Mouse (Mus musculus) frontal cortex, postnatal 10 days (tissue): ENCODE measurements at regions not wholly inside any gene's neighbourhood (a gene's known extent, or its start where the extent isn't known, plus 50 kb on each side); places are given as distances from the start of the nearest gene placed in this dataset.
A peak's percentile ranks its signal among the peaks of the same experiment; 100 is the strongest.
"Not testable (repeated sequence)": the region's sequence is repeated elsewhere in the genome, so short reads cannot be mapped to it uniquely, and the experiment has no call there.

Source experiments
- DNase-seq, 2 experiments: peaks; one replicate each; pipeline ENCODE4 v3.0.0; 2022; ENCODE audit warnings: low spot score in 2 of 2, mixed read lengths in 1 of 2

- no peak for DNase-seq
Observed at GRCm38 (mm10) chr10:14333344-14333743, 212.1 kb downstream of the Adgrg6 start.

- DNase-seq = peak; percentile 34 to 36
Observed at GRCm38 (mm10) chr10:14332688-14333117, 212.8 kb downstream of the Adgrg6 start.

- DNase-seq = no peak
Observed at GRCm38 (mm10) chr10:14328846-14329245, 216.6 kb downstream of the Adgrg6 start.

- no peak for DNase-seq
Observed at GRCm38 (mm10) chr10:14326229-14326628, 219.2 kb downstream of the Adgrg6 start.

DNA sequence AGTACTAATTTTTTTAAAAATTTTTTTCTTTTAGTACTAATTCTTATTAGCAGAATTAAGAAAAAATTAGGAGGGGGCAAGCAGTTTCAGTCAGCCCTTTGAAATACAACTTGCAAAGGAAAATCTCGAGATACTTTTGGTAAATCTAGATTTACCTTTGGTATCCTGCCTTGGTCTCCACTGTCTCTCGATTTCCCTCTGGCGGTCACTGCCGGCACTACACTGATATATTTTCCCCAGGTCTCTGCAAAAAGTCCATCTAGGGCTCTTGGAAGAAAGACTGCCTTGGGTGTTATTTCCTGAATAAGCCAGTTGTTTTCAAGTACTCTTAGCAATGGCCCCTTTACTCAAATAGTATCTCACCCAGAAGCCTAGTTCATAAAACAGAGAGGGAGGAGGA, 224.0 kb downstream of the Adgrg6 start:
- DNase-seq = peak; percentile 42 to 80

- DNase-seq = no peak
Observed at GRCm38 (mm10) chr10:14315232-14315631, 230.2 kb downstream of the Adgrg6 start.

GRCm38 (mm10) chr10:14314607-14315006, 230.9 kb downstream of the Adgrg6 start:
- peak in 1 of 2 experiments; percentile 33 for DNase-seq

DNA sequence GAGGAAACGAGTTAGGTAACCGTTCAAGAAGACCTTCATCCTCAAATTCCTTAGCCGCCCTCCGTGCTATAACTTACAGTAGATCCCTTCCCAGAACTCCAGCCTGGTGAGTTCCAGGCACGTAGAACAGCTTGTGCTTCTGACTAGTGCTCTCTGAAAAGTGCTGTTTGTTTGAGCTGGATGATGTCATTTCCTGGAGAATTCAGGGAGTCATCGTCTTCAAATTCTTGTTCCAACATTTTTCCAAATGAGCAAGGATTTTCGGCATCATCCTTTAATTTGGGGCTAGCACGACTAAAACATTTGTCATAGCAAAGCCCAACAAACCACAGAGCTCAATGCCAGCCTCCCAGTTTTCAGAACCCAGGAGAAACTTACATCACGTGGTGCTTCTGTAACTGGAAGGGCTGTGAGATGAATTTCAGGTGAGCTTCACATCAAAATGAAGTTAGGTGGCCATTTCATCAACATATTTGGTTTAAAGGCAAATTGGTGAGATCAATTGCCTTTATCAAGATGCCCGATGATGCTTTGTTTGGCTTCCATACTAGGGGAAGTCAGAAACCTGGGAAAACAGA, 231.4 kb downstream of the Adgrg6 start:
- no peak for DNase-seq

- no peak for DNase-seq
Observed at GRCm38 (mm10) chr10:14312959-14313358, 232.5 kb downstream of the Adgrg6 start.

- no peak for DNase-seq
Observed at GRCm38 (mm10) chr10:14311962-14312361, 233.5 kb downstream of the Adgrg6 start.

DNA sequence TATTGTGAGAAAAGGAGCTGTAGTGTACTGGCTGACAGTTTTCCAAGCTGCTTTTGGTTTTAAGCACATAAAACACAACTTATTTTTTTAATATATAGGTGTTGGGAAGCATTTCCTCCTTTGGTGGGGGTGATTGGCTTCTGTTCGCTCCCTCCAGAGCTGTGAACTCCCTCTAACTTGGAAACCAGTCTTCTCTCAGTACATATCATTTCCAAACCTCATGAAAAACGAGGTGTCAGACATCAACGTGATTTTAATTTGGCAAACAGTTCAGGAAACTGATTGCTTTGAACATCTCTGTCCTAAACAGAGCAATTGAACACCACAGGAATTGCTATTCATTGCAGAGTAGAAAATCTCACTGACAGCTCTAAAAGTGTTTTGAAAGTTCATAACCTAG, 238.6 kb downstream of the Adgrg6 start:
- DNase-seq = no peak

DNA sequence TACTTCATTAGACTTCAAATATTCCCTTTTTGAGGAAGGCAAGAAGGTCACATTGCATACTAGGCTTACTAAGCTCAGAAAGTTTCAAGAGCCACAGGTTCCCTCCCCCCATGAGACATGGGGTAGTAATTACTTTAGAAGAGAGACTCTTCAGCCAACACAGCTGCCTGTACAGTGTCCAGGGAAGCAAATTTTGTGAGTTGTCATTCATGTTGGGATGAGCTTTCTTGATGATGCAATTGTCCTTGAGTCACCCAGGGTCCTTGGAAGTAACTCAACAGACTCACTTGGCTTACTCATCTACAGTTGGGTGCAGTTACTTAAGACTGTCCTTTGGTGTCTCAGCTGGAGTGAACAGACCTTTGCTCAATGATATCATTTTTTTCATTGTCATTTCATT, 242.0 kb downstream of the Adgrg6 start:
- no peak for DNase-seq

DNA sequence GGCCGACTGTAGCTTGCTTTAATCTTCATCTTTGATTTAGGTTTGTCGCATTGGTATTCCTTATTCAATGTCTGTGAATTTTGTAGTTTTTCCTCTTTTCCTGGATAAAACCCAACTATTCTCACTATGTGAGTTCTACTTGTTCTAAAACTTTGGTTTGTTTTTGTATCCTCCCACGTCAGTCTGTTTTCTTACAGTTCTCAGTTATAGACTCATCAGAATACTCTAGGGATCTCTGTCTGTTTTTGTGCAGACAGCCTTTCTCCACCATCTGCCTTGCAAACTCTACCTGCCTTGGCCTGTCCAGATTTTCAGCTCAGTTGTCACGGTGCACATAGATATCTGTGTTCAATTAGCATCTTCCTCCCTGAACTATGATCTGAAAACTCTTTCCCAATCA, 249.3 kb downstream of the Adgrg6 start:
- DNase-seq = no peak

- DNase-seq = not testable (repeated sequence)
Observed at GRCm38 (mm10) chr10:14292701-14293100, 252.8 kb downstream of the Adgrg6 start.

DNA sequence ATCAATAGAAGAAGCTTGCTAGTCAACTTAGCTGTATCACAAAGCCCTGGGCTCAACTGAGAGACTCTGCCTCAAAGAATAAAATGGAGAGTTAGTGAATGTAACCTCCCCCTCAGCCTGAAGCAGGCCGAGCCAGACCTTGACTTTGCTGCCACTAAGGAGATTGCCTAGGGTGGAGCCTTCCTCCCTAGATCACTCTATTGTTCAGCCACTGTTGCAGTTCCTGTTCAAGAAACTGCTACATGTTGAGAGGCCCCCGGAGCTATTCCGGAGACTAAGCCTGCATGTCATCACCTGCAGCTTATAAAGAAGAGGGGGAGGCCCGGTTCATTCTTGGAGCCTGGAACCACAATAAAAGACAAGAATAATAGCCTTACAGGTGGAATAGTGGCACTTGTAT, 257.9 kb downstream of the Adgrg6 start:
- no peak for DNase-seq

DNA sequence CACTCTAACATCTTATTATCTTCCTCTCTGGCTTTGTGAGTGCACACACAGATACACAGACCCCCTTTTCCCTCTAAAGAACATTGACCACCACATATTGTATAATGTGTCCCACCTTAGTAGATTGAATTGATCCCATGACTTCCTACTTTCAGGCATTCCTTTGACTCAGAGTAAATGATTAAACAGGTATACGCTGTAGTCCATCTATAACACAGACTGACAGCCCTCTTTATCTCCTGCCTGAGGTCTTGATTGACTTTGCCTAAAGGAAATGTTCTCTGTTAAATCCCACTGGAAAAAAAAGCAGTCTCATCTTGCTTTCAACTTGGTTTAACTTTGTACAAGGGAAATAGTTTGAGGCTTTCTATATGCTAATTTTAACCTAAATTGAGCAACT, 268.8 kb downstream of the Adgrg6 start:
- no peak for DNase-seq

DNA sequence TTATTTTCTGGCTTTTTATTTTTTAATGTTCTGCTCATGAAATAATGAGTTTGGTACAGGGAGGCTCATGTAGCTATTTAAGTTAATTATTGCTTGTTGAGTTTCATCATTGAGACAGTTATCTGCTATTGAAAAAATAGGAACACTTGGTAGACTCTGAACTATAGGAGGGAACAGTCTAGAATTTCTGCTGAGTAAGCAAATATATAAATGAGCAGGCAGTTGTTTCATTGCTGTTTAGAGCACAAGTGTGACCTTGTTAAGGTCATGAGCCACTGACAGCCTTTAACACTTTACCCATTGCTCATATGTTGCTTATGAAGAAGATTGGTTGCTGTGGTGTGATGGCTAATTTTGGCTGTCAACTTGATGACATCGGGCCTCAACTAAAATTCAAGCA, 270.0 kb downstream of the Adgrg6 start:
- no peak for DNase-seq

- DNase-seq = no peak
Observed at GRCm38 (mm10) chr10:14270008-14270407, 275.5 kb downstream of the Adgrg6 start.

- DNase-seq = no peak
Observed at GRCm38 (mm10) chr10:14267641-14268040, 277.8 kb downstream of the Adgrg6 start.

DNA sequence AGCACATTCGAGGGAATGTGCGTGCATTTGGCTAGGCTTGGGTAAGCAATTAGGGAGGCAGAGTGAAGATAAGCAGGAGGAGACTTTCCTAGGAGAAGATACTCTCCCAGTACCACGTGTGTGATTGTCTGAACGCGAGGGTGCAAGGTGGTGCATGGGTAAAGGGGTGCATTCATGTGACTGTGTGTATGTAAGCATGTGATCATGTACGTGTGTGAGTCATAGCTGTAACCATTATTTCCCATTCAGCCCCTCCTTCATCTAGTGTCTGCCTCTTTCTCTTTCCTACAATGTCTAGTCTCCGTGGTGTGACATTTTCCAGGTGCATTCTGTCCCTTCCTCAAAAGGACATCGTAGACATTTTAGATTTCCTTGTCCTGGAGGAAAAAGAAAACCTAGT, 273.8 kb downstream of the Hivep2 start:
- no peak for DNase-seq

GRCm38 (mm10) chr10:14234896-14235604, 269.2 kb downstream of the Hivep2 start:
- no peak for DNase-seq

DNA sequence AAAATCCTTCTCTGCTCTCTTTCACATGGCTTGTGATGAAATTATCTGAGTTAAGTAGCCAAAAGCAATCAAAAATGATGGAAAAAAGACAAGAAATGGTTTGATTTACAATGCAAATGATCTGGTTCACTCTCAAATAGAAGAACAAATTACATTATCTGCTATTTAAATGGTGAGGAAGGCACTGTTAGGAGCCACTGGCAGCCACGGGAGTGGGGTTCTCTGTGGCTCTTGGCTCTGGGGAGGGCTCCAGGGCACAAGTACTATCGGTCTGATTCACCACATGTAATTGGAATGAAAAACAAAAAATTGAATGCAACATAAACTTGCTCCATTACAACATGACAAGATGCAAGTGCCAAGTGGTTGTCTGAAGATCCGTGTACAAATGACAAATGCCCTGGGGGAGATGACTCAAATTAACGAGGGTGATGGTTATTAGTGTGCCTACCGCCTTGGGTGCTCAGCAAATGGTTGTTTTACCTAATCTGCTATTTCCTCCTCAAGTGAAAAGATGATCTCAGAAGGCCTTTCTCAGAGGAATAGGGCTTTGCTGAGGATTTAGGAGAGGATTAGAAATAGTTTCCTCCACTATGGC, 268.2 kb downstream of the Hivep2 start:
- no peak for DNase-seq

DNA sequence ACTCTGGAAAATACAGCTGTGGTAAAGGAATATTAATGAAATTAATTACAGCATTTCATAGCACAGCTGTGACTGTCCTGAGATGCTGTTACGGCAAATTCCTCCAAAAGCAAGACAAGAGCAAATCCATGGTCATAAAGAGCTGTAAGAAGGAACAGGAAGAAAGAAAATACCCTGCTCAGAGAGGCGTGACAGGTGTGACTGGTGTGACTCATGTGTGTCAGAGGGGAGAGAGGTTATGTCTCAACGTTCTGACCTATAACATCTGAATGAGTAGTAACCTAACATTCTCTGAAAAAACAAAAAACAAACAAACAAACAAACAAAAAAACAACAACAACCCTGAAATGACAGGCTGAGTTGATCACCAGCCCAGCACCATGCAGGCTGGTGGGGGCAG, 267.5 kb downstream of the Hivep2 start:
- DNase-seq = no peak
